Comparison of ENCODE assay signal across 12 mouse cellular contexts in genomic region chr11:76268521-76269065, GRCm38 (mm10). TPM values are rescaled to one million over a fixed set of nuclear protein-coding genes. Genes with fewer than 3 reads are reported as not detected.
A peak's percentile ranks its signal among the peaks of the same experiment; 100 is the strongest.
DNase-seq lines count a peak whose midpoint lies in the region; ATAC-seq and TF ChIP-seq lines count a peak whose summit lies in the region.
"Had no signal": no experiment of that assay in that cellular context is flagged by ENCODE, and none has a peak within 500 bp of the region (broad histone marks: within the 10 kb centered on the region; RNA-seq: fewer than 3 reads in every experiment).

No protein-coding gene starts in this region.

- H3K36me3 ChIP-seq in testis, adult 2 months (ENCODE audit: control insufficient read depth, insufficient read depth, low read length), result peaks cover 1% of the 10 kb centered on the region; the same call in 1 of the 2 replicates
- no peaks in the 10 kb centered on the region for H3K36me3 ChIP-seq in hindbrain, embryonic 11.5 days (ENCODE audit: control insufficient read depth, insufficient read depth, low read length)
- H3K36me3 ChIP-seq in midbrain, embryonic 14.5 days (ENCODE audit: control insufficient read depth, insufficient read depth, low read length), result no peaks in the 10 kb centered on the region; the same call in 1 of the 2 replicates

- TF ChIP-seq CTCF in testis, adult 2 months (IDR thresholded peaks at IDR 0.05; ENCODE audit: control insufficient read depth, insufficient read depth, insufficient replicate concordance, low read depth, low read length), result no peak

- H3K27me3 ChIP-seq in testis, adult 2 months (ENCODE audit: control insufficient read depth, insufficient read depth, low read length), result no peaks in the 10 kb centered on the region
- no peaks in the 10 kb centered on the region for H3K27me3 ChIP-seq in hindbrain, embryonic 11.5 days (ENCODE audit: control insufficient read depth, insufficient read depth, low read length)
- H3K27me3 ChIP-seq in midbrain, embryonic 14.5 days (ENCODE audit: control insufficient read depth, insufficient read depth, low read length), result no peaks in the 10 kb centered on the region
- H3K27me3 ChIP-seq: CH12.LX; lung, embryonic 15.5 days had no signal

- H3K4me2 ChIP-seq in hindbrain, embryonic 11.5 days (replicated peaks; ENCODE audit: low read depth, low read length), result no peak overlapping the region
- H3K4me2 ChIP-seq in midbrain, embryonic 14.5 days (ENCODE audit: low read length), result no peak overlapping the region
- H3K4me2 ChIP-seq: lung, embryonic 15.5 days had no signal

- intact Hi-C loops in heart, postnatal 14 days (cut with DNase I), result no loop called here

- no peak overlapping the region for H3K4me3 ChIP-seq in testis, adult 2 months (ENCODE audit: control insufficient read depth, low read depth, low read length)
- H3K4me3 ChIP-seq in hindbrain, embryonic 11.5 days (ENCODE audit: low read depth, low read length), result no peak overlapping the region
- H3K4me3 ChIP-seq in midbrain, embryonic 14.5 days (replicated peaks; ENCODE audit: low read depth, low read length), result no peak overlapping the region
- H3K4me3 ChIP-seq: lung, embryonic 15.5 days had no signal

- peak overlapping the region; percentile 42; the same call in 1 of the 2 replicates for H3K9ac ChIP-seq in hindbrain, embryonic 11.5 days (ENCODE audit: low read depth, low read length)
- no peak overlapping the region for H3K9ac ChIP-seq in midbrain, embryonic 14.5 days (replicated peaks; ENCODE audit: low read length)
- H3K9ac ChIP-seq: lung, embryonic 15.5 days had no signal

- no peak for TF ChIP-seq POLR2A in testis, adult 2 months (IDR thresholded peaks at IDR 0.05; ENCODE audit: control insufficient read depth, low read depth, low read length)

- H3K27ac ChIP-seq in testis, adult 2 months (ENCODE audit: control insufficient read depth, insufficient read depth, low read depth, low read length), result peak overlapping the region; percentile 23
- peak overlapping the region; percentile 84 for H3K27ac ChIP-seq in hindbrain, embryonic 11.5 days (ENCODE audit: low read depth, low read length)
- H3K27ac ChIP-seq in midbrain, embryonic 14.5 days (replicated peaks; ENCODE audit: low read depth, low read length), result peak overlapping the region; percentile 82
- H3K27ac ChIP-seq: kidney, postnatal 0 days; lung, embryonic 15.5 days had no signal

- no peak for DNase-seq in testis, postnatal 14 days (ENCODE audit: low spot score)
- DNase-seq in hindbrain, embryonic 11.5 days (ENCODE audit: low spot score), result no peak
- DNase-seq in midbrain, embryonic 14.5 days, result no peak
- DNase-seq in embryo, embryonic 10.5 days (ENCODE audit: low spot score), result no peak
- no peak for DNase-seq in thymus, postnatal 10 days (ENCODE audit: low spot score in 2 of 2)
- no peak for DNase-seq in right cerebral cortex, postnatal 25 days
- DNase-seq in heart, postnatal 14 days, result no peak

- no peak for ATAC-seq in hindbrain, embryonic 11.5 days (ENCODE audit: low FRiP score)
- ATAC-seq in midbrain, embryonic 14.5 days (ENCODE audit: low FRiP score, low TSS enrichment), result no peak

- H3K4me1 ChIP-seq in testis, adult 2 months (ENCODE audit: control insufficient read depth, insufficient read depth, low read length), result no peaks in the 10 kb centered on the region
- H3K4me1 ChIP-seq in hindbrain, embryonic 11.5 days (replicated peaks; ENCODE audit: control insufficient read depth, insufficient read depth, low read length), result peaks cover 10% of the 10 kb centered on the region
- peaks cover 26% of the 10 kb centered on the region for H3K4me1 ChIP-seq in midbrain, embryonic 14.5 days (ENCODE audit: control insufficient read depth, insufficient read depth, low read length)
- H3K4me1 ChIP-seq: lung, embryonic 15.5 days had no signal

- WGBS in hindbrain, embryonic 11.5 days, result 62% methylated on average over 6 of the region's 6 CpGs
- 42% methylated on average over 6 of the region's 6 CpGs for WGBS in midbrain, embryonic 14.5 days

- H3K9me3 ChIP-seq in hindbrain, embryonic 11.5 days (ENCODE audit: control insufficient read depth, low read length), result no peaks in the 10 kb centered on the region
- no peaks in the 10 kb centered on the region for H3K9me3 ChIP-seq in midbrain, embryonic 14.5 days (ENCODE audit: control insufficient read depth, low read length)
- H3K9me3 ChIP-seq: lung, embryonic 15.5 days had no signal

RNA-seq across cellular contexts. Expression of gene Glod4, which starts 25.1 kb away (rescaled TPM):
- 9.4 and 10.6 TPM in 2 replicates for polyA plus RNA-seq in testis, adult 2 months (2012; rRNA removed)
- 132 and 140 TPM in 2 replicates for polyA plus RNA-seq in hindbrain, embryonic 11.5 days (2014; fragmentation: Nextera tagmentation; extraction: Ambion mirVana)
- polyA plus RNA-seq in midbrain, embryonic 14.5 days (2014; fragmentation: Nextera tagmentation; extraction: Ambion mirVana), result 114 and 141 TPM in 2 replicates
- 10 to 100 TPM; 37.7 to 44.7 TPM for total RNA-seq in heart, postnatal 14 days (2021)

RNA-seq across cellular contexts. Expression of gene Mrm3, which starts 25.1 kb away (rescaled TPM):
- polyA plus RNA-seq in testis, adult 2 months (2012; rRNA removed), result 3.0 and 4.3 TPM in 2 replicates
- polyA plus RNA-seq in hindbrain, embryonic 11.5 days (2014; fragmentation: Nextera tagmentation; extraction: Ambion mirVana), result 21.9 and 22.4 TPM in 2 replicates
- polyA plus RNA-seq in midbrain, embryonic 14.5 days (2014; fragmentation: Nextera tagmentation; extraction: Ambion mirVana), result 21.0 and 22.7 TPM in 2 replicates
- total RNA-seq in heart, postnatal 14 days (2021), result 10 to 100 TPM; 20.6 to 22.8 TPM

RNA-seq across cellular contexts. Expression of gene Gemin4, which starts 51.1 kb away (rescaled TPM):
- 39.6 and 40.8 TPM in 2 replicates for polyA plus RNA-seq in testis, adult 2 months (2012; rRNA removed)
- polyA plus RNA-seq in hindbrain, embryonic 11.5 days (2014; fragmentation: Nextera tagmentation; extraction: Ambion mirVana), result 31.4 and 36.8 TPM in 2 replicates
- 13.4 and 20.0 TPM in 2 replicates for polyA plus RNA-seq in midbrain, embryonic 14.5 days (2014; fragmentation: Nextera tagmentation; extraction: Ambion mirVana)
- total RNA-seq in heart, postnatal 14 days (2021), result 1 to 10 TPM; 1.8 to 2.6 TPM

RNA-seq across cellular contexts. Expression of gene Dbil5, which starts 51.2 kb away (rescaled TPM):
- polyA plus RNA-seq in testis, adult 2 months (2012; rRNA removed), result 2,170 and 2,532 TPM in 2 replicates
- polyA plus RNA-seq in hindbrain, embryonic 11.5 days (2014; fragmentation: Nextera tagmentation; extraction: Ambion mirVana), result 0.66 TPM in 1 of 2 replicates, not detected in the other
- polyA plus RNA-seq in midbrain, embryonic 14.5 days (2014; fragmentation: Nextera tagmentation; extraction: Ambion mirVana), result 1.1 TPM in 1 of 2 replicates, not detected in the other
- total RNA-seq in heart, postnatal 14 days (2021), result not detected
- total RNA-seq: common myeloid progenitor, adult 5-6 weeks had no signal

Comparison
In these comparisons a context has a peak if more than half of its experiments do, and no peak if none do; other contexts are left out.
1. H3K27ac ChIP-seq: peak in every context shown above with its lines; median percentile 84 in hindbrain, embryonic 11.5 days; 82 in midbrain, embryonic 14.5 days; 23 in testis, adult 2 months.